Mouse (Mus musculus): ENCODE results near the gene Sim2.

Sim2 gene

DNA sequence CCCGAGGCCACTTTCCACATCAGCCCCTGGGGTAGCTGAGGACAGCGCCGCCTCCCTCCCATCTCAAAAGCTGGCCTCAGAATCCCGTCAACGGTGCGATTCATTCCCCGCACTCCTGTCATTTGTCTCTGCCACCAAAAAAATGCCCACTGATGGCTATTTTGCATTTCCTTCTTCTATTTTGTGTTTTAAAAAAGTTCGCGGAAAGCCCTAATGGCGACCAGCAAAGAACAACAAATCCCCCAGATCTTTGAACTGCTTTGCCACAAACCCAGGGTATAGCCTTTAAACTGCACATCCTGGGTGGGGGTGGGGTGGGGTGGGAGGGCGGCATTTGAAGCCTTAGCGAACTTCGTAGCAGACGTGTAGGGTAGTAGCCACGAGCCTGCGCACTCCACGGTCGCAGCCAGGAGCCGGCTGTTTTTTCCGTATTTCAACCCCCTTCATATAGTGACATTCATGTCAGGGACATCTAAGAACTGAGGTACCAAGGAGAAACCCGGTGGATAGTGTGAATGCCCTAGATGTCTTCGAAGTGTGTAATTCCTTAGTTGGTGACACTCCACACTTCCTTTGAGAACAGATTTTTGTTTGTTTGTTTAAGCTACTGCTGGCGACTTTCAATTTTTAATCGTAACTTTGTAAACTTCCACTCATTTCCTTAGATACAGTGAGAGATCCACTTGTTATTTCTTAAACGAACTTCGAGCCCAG is 10.5 kb downstream of the Sim2 start:
- no peak for DNase-seq (ENCODE audit: low read depth, low spot score)

DNA sequence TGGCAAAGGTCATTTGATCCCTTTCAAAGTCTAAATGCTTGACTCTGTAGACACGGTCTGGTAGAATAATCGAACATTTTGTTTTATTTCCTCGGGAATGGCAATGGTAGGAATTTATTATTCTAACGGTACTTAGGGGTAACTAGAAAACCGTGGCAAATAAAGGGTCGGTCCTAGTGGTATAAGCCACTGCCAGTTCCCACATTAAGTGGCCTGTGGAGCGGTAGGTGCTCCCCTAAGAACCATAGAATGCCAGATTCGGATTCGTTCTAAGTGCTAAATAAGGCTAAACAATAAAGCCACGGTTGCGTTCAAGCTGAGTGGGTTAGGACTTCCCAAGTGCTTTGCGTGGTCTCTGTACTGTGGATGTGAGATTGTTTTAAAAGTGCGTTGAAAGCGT is 11.7 kb downstream of the Sim2 start:
- no peak for DNase-seq (ENCODE audit: low read depth, low spot score)

DNA sequence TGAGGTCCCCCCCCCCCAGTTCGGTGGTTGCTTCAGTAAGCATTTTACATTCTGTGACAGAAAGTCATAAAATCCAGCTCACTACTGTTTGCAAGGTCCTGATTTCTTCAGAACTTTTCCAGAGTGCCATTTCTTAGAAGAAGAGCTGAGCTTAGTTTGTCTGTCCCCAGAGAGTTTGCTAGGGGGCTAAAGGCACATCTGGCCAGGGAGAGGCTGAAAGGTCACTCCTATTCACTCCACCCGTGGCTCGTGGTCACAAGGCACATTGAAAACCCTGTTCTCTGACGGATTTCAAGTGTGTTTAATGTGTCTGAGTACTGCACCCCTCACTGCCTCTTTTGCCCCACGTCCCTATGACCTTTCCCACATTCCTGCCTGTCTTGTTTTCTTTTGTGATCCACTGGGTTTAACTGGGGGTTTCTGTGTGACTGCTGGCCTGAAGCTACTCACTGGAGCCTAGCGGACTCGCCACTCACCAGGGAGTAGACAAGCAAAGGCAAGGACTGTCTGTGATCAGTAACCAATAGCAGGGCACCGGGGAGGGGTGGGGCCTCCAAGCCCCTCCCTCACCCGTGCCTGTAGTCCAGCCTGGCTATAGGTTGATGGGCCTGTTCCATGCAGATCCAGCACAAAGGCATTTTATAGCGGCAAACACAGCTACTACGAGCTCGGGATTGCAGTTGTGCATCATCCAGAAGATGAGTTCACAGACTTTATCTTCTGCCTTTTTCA is 13.2 kb downstream of the Sim2 start:
- DNase-seq (ENCODE audit: low read depth, low spot score) = no peak

GRCm38 (mm10) chr16:94113160-94113559 is 28.4 kb downstream of the Sim2 start:
- DNase-seq (ENCODE audit: low read depth, low spot score) = no peak

DNA sequence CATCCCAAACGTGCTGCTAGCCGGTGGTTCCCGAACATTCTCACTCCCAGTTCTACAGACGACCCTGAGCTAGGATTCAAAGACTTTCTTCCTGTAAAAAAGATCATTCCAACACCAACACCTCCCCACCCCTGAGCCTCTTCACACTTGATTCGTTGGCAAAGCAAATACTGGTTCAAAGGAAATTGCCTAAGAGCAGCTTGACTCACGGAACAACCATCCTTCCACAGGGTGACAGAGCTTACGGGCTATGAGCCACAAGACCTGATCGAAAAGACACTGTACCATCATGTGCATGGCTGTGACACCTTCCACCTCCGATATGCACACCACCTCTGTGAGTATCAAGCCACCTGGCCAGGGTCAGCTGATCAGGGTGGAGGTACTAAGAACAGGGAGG is 30.0 kb downstream of the Sim2 start:
- no peak for DNase-seq (ENCODE audit: low read depth, low spot score)

DNA sequence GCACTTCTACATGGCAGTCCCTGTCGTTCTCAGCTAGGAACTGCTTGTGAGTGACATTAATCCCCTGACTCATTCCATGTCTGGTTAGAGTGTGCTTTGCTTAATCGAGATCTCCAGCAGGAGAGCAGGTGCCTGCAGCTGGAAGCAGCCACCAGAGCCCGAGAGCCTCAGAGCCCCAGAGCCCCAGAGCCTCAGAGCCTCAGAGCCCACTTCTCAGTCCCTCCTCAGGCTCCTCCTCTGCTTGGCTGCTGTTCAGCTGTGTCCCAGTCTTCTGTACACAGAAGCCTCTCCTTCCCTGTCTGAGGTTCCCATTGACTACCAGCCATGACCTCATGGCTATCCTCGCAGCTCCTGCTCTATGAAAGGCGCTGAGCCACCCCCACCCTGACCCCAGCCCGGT is 32.6 kb downstream of the Sim2 start:
- DNase-seq (ENCODE audit: low read depth, low spot score) = no peak

DNA sequence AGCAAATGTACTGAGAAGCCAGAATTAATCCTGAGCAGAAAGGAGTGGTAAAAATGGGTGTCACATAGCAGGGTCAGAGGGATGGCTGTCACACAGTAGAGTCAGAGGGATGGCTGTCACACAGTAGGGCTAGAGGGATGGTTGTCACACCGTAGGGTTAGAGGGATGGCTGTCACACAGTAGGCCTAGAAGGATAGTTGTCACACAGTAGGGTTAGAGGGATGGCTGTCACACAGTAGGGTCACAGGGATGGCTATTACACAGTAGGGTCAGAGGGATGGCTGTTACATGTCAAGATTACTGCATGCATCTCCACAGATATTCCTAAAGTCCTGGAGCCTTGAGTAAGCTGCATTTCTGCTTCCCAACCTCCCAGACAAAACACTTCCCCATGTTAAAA is 33.7 kb downstream of the Sim2 start:
- no peak for DNase-seq (ENCODE audit: low read depth, low spot score)

DNA sequence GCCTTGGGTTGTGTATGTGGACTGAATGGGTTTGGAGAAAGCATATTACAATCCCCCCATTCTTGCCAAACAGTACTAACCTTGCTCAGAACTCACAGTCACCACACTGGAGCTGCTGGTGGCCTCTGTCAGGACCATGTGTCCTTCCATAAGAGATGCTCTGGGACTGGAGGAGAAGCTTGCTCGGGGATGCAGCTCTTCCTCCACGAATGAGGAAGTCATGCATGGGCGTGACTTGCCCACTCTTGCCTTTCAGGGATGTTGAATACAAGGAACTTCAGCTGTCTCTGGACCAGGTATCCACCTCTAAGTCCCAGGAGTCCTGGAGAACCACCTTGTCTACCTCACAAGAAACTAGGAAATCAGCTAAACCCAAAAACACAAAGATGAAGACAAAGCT is 37.6 kb downstream of the Sim2 start:
- no peak for DNase-seq (ENCODE audit: low read depth, low spot score)

DNA sequence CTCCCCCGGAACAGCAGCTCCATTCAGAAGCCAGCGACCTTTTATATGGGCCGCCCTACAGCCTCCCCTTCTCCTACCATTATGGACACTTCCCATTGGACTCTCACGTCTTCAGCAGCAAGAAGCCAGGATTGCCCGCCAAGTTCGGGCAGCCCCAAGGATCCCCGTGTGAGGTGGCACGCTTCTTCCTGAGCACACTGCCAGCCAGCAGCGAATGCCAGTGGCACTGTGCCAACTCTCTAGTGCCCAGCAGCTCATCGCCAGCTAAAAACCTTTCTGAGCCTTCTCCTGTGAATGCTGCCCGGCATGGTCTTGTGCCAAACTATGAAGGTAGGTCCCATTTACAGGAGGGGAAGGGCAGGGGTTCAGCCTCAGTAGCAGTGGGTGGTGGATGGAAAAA is 38.5 kb downstream of the Sim2 start:
- no peak for DNase-seq (ENCODE audit: low read depth, low spot score)

- DNase-seq (ENCODE audit: low read depth, low spot score) = no peak
Measured at GRCm38 (mm10) chr16:94125172-94125981, 40.6 kb downstream of the Sim2 start.

DNA sequence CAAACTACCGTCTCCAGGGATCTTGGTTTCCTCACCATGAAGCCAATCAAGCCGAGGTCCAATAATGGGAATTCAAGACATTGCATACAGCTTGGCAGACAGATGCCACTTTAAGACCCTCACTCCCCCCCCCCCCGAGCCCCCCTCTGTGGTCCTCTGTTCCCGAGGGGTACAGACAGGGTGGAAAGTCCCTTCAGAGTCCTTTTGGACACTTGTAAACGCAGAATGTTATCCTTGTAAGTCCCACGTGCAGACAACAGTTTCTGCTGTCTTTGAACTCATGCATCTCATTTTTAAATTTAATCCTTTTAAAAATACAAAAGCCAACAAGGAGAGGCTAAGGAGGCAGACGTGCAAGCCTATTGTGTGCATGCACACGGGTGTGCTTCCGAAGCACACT is 41.5 kb downstream of the Sim2 start:
- DNase-seq (ENCODE audit: low read depth, low spot score) = no peak

DNA sequence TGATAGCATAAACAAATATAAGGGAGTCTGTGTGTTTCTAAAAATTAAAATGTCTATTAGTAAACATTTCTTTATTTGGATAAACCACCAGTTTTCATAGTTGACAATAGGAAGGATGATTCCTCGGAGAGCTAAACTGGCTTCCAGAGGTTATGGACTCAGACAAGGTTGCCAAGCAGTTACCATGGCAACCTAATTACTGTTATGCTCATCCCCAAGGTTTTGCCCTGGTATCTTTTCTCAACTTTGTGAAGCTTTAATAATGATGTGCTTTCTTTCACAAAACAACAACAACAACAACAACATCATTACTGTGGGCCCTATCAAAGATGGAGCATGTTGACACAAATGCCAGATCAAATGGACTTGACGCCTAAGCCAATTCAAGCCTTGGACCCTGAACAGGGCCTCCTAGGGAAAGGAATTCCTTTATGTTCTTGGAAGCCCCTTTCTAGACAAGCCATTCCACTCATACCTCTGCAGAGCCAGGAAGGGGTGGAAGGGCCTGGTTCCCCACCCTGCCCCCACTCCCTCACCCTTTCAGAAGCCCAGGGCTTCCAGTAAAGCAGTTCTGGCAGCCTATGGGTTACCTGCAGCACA is 43.6 kb downstream of the Sim2 start:
- no peak for DNase-seq (ENCODE audit: low read depth, low spot score)

GRCm38 (mm10) chr16:94134218-94134617 is 49.5 kb downstream of the Sim2 start:
- no peak for DNase-seq (ENCODE audit: low read depth, low spot score)

- DNase-seq (ENCODE audit: low read depth, low spot score) = no peak
Measured at GRCm38 (mm10) chr16:94140746-94141145, 56.0 kb downstream of the Sim2 start.

- no peak for DNase-seq (ENCODE audit: low read depth, low spot score)
Measured at GRCm38 (mm10) chr16:94143325-94143724, 58.6 kb downstream of the Sim2 start.

GRCm38 (mm10) chr16:94148139-94148538 is 63.4 kb downstream of the Sim2 start:
- DNase-seq (ENCODE audit: low read depth, low spot score) = no peak

GRCm38 (mm10) chr16:94150125-94151103 is 65.7 kb downstream of the Sim2 start:
- DNase-seq (ENCODE audit: low read depth, low spot score) = no peak

- DNase-seq (ENCODE audit: low read depth, low spot score) = no peak
Measured at GRCm38 (mm10) chr16:94155041-94155653, 70.4 kb downstream of the Sim2 start.

DNA sequence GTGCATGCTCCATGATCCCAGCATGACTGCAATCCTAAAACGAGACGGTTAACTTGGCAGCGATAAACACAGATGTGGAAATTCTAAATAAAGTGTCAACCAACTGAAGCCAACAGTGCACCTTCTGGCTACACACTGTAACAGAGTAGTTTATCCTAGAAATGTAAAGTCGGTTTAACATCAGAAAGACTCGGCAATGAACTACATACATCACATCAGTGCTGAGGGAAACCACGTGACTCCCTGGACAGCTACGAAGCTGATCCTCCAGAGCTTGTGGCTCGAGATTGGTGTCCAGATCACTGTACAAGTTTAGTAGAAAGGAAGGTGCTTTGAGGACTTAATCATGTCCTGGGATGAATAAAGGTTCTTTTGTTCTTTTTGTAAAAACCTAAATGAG is 73.1 kb downstream of the Sim2 start:
- DNase-seq (ENCODE audit: low read depth, low spot score) = no peak

DNA sequence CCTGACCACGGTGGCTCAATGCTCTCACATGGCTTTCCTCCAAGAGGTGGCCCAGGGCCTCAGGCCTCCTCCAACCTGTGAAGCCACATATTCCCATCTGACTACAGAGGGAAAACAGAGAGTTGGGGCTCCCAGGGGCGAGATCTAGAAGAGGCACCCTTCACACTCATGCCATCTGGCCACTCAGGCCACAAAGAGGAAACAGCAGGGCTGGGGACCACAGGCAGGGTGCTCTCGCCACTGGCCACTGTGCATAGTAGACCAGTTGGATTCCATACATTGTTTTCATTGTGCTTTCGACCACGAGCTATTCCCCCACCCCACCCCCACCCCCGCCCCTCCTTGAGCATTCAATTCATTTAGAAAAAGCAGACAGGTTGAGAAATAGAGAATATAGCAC is 77.3 kb downstream of the Sim2 start:
- DNase-seq (ENCODE audit: low read depth, low spot score) = no peak

GRCm38 (mm10) chr16:94163051-94163450 is 78.3 kb downstream of the Sim2 start:
- no peak for DNase-seq (ENCODE audit: low read depth, low spot score)
